Mouse (Mus musculus) brain, embryonic 18.5 days (tissue): ENCODE results near the gene Heca.
"Not testable (repeated sequence)": the region's sequence is repeated elsewhere in the genome, so short reads cannot be mapped to it uniquely, and the experiment has no call there.

Experiments
- DNase-seq: peaks from one replicate; pipeline ENCODE4 v3.0.0-alpha.2; 2012; ENCODE audit warnings: low read depth, low spot score

Gene Heca

GRCm38 (mm10) chr10:17880724-17881123 lies 67.1 kb downstream of the Heca start:
- DNase-seq: no peak

DNA sequence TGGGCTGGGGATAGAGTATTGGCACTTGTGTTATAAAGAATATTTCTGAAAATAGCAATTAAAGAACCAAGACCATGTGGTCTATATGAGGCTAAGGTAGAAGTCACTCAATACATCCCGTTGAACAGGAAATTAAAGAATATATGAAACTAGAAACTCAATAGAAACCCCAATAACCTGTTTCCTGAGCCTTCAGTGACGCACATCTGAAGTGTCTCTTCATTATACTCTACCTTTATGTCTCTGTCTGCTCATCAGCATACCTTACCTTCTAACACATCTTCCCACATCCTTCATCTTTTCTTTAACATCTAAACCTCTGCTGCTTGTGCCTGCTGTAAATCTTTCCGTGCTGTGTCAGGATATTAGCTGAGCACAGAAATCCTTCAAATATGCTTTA lies 67.8 kb downstream of the Heca start:
- DNase-seq: no peak

GRCm38 (mm10) chr10:17878002-17878919 lies 69.6 kb downstream of the Heca start:
- no peak for DNase-seq

- DNase-seq: peak; percentile 51
Measured at GRCm38 (mm10) chr10:17869822-17870662, 77.8 kb downstream of the Heca start.

- DNase-seq: no peak
Measured at GRCm38 (mm10) chr10:17860701-17861480, 87.0 kb downstream of the Heca start.

GRCm38 (mm10) chr10:17857647-17858261 lies 90.1 kb downstream of the Heca start:
- DNase-seq: no peak

GRCm38 (mm10) chr10:17844781-17845537 lies 102.9 kb downstream of the Heca start:
- DNase-seq: no peak

GRCm38 (mm10) chr10:17842030-17842429 lies 105.8 kb downstream of the Heca start:
- DNase-seq: no peak

DNA sequence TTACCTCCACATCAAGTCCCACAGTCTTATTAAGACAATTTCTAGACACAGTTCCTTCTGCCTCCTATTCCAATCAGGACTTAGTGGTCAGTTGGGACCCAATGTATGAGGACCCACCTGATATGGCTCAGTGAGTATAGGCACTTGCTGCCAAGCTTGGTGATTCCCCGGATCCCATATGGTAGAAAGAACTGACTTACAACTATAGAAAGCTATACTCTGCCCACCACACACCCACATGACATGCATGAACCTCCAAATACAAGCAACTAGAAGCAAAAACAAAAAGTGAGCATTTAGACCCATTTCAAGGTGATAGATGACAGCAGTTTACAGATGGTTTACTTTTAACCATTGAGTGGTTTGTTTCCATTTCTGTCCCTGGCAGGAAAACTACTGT lies 111.6 kb downstream of the Heca start:
- no peak for DNase-seq

GRCm38 (mm10) chr10:17835031-17835430 lies 112.8 kb downstream of the Heca start:
- no peak for DNase-seq

DNA sequence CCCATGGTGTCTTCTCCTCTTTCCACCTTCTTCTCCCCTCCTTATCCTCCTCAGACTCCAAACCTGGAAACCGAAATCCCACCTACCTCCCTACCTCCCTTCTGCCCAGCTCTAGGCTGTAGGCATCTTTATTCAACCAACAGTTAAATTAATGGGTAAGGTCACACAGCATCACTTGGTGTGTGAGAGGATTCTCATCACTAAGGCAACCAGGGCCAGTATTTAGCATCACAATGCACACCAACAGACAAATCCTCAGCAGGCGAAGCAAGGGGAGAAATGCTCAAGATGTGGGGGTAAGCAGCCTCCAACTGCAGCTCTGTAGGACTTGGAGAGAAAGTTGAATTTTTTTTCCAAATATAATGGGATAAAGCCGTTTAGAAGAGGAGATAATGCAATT lies 116.8 kb downstream of the Heca start:
- no peak for DNase-seq

GRCm38 (mm10) chr10:17829205-17829604 lies 118.7 kb downstream of the Heca start:
- DNase-seq: no peak

DNA sequence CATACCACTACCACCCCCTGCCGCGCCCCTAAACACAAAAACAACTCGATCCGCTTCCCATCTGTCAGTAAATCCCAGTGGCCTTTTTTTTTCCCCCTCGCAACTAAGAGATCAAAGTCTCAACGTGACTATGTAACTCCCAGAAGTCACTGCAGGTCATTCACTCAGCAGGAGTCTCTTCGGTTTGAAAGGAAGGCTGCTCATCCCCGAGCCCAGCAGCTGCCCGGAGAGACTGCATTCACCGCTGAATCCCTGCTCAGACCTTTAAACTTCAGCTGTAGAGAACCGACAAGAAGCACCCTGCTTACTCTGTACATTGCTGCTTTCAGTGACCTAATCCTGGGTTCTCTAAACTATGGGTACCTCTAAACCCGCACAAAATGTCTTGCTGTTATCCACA lies 120.5 kb downstream of the Heca start:
- no peak for DNase-seq

GRCm38 (mm10) chr10:17820422-17820821 lies 127.4 kb downstream of the Heca start:
- DNase-seq: not testable (repeated sequence)
